Mouse (Mus musculus): ENCODE measurements around the gene Klhdc7b.

DNA sequence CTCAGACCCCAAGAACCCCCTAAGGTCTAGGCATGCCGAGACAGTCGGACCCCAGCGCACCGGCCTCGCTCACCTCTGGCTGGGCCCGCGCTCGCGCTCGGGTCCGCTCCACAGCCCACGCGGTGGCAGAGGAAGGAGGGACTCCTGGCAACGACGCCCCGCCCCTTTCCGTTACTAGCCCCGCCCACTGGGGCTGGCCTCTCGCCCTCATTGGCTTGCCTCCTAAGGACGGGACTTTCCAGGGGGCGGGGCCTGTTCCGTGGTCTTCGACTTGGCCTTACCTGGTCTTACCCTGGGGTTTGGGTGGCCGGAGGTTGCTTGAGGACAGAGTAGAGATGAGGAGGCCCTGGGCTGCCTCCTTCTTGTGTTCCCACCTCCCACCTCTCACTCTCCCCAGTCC, 25.4 kb downstream of the Klhdc7b start, which contains the start of gene Syce3:
- TF ChIP-seq CTCF (IDR thresholded peaks at IDR 0.05; ENCODE audit: control insufficient read depth, insufficient read depth, insufficient replicate concordance, low read depth, low read length) (no peak), POLR2A (IDR thresholded peaks at IDR 0.05; ENCODE audit: control insufficient read depth, low read depth, low read length) (peak; percentile 78)

Data from testis, adult 2 months (tissue).